Mouse (Mus musculus) MEL (cell line): ENCODE measurements around the gene Gal. TPM values are rescaled to one million over a fixed set of nuclear protein-coding genes. Genes with fewer than 3 reads are reported as not detected.

Experiments
- DNase-seq: peaks from one replicate; pipeline ENCODE4 v3.0.0; 2011; ENCODE audit warnings: low read depth, low spot score
- H3K27ac ChIP-seq: 2 replicates; pipeline ENCODE4 v1.5.1; 2012; ENCODE audit warnings: low read depth, mild to moderate bottlenecking, control low read depth, low read length, moderate library complexity; ENCODE audit not compliant: control insufficient read depth
- H3K27me3 ChIP-seq, 2 experiments: fragments of 150-350 bp in 1 of 2; sonication (generic) in 1 of 2; 2 replicates each; pipeline ENCODE4 v1.6.1; 2012; ENCODE audit warnings: low read length in 2 of 2, mild to moderate bottlenecking in 2 of 2, improper control_type of control experiment in 1 of 2, moderate library complexity in 1 of 2; ENCODE audit not compliant: insufficient read depth in 2 of 2, control insufficient read depth in 1 of 2
- H3K36me3 ChIP-seq, 2 experiments: 2 replicates each; pipeline ENCODE4 v1.6.1; 2012 to 2014; ENCODE audit warnings: low read length in 2 of 2, improper control_type of control experiment in 1 of 2, inconsistent platforms in 1 of 2, mild to moderate bottlenecking in 1 of 2; ENCODE audit not compliant: insufficient read depth in 2 of 2, control insufficient read depth in 1 of 2
- H3K4me1 ChIP-seq, 2 experiments: fragments of 150-350 bp in 1 of 2; sonication (generic) in 1 of 2; 2 replicates each; pipeline ENCODE4 v1.6.1; 2012; ENCODE audit warnings: low read length in 2 of 2, improper control_type of control experiment in 1 of 2, mild to moderate bottlenecking in 1 of 2; ENCODE audit not compliant: insufficient read depth in 2 of 2, control insufficient read depth in 1 of 2
- H3K4me3 ChIP-seq, 2 experiments: fragments of 150-350 bp in 1 of 2; sonication (generic) in 1 of 2; 2 replicates each; pipeline ENCODE4 v1.5.1; 2012; ENCODE audit warnings: low read depth in 2 of 2, low read length in 2 of 2, mild to moderate bottlenecking in 2 of 2, moderate library complexity in 2 of 2, control low read depth in 1 of 2, improper control_type of control experiment in 1 of 2; ENCODE audit not compliant: control insufficient read depth in 1 of 2, insufficient read depth in 1 of 2
- H3K79me2 ChIP-seq: 2 replicates; pipeline ENCODE4 v1.6.1; 2012; ENCODE audit warnings: mild to moderate bottlenecking, low read length, moderate library complexity; ENCODE audit not compliant: control insufficient read depth, poor library complexity, insufficient read depth
- H3K9ac ChIP-seq: 2 replicates; pipeline ENCODE4 v1.6.1; 2012; ENCODE audit warnings: low read depth, mild to moderate bottlenecking, control low read depth, low read length, moderate library complexity; ENCODE audit not compliant: control insufficient read depth, poor library complexity, severe bottlenecking
- H3K9me3 ChIP-seq: fragments of 150-350 bp; sonication (generic); replicated peaks from 2 replicates; pipeline ENCODE4 v1.6.1; 2012; ENCODE audit warnings: mild to moderate bottlenecking, low read length, improper control_type of control experiment, moderate library complexity; ENCODE audit not compliant: insufficient read depth
- CTCF ChIP-seq, 3 experiments: IDR thresholded peaks in 2 of 3; conservative IDR thresholded peaks in 1 of 3; 2 replicates each; pipeline ENCODE4 v1.5.1; 2011 to 2012; ENCODE audit warnings: low read length in 3 of 3, low read depth in 2 of 3, mild to moderate bottlenecking in 2 of 3, improper control_type of control experiment in 1 of 3, inconsistent platforms in 1 of 3, mixed read lengths in 1 of 3, moderate library complexity in 1 of 3; ENCODE audit not compliant: control insufficient read depth in 1 of 3, insufficient read depth in 1 of 3, poor library complexity in 1 of 3, severe bottlenecking in 1 of 3
- ELF1 ChIP-seq: IDR thresholded peaks from 2 replicates; pipeline ENCODE4 v1.6.1; 2014; ENCODE audit warnings: low read depth, mild to moderate bottlenecking, inconsistent platforms, low read length, improper control_type of control experiment, moderate library complexity
- EP300 ChIP-seq, 2 experiments: IDR thresholded peaks; 2 replicates each; pipeline ENCODE4 v1.6.1; 2011; ENCODE audit warnings: improper control_type of control experiment in 2 of 2, low read length in 2 of 2, low read depth in 1 of 2, mild to moderate bottlenecking in 1 of 2
- GABPA ChIP-seq: IDR thresholded peaks from 2 replicates; pipeline ENCODE4 v1.6.1; 2012; ENCODE audit warnings: low read depth, mild to moderate bottlenecking, inconsistent platforms, low read length, improper control_type of control experiment, moderate library complexity
- MAZ ChIP-seq: IDR thresholded peaks from 2 replicates; pipeline ENCODE4 v1.6.1; 2012; ENCODE audit warnings: low read depth, mild to moderate bottlenecking, inconsistent platforms, low read length, improper control_type of control experiment
- MXI1 ChIP-seq: IDR thresholded peaks from 2 replicates; pipeline ENCODE4 v1.6.1; 2011; ENCODE audit warnings: mild to moderate bottlenecking, low read depth, low read length, improper control_type of control experiment
- MYB ChIP-seq: IDR thresholded peaks from 2 replicates; pipeline ENCODE4 v1.6.1; 2011; ENCODE audit warnings: mild to moderate bottlenecking, low read depth, low read length, improper control_type of control experiment
- NELFE ChIP-seq: IDR thresholded peaks from 2 replicates; pipeline ENCODE4 v1.6.1; 2011; ENCODE audit warnings: low read depth, low read length, improper control_type of control experiment
- NRF1 ChIP-seq: IDR thresholded peaks from 2 replicates; pipeline ENCODE4 v1.6.1; 2014; ENCODE audit warnings: low read depth, mild to moderate bottlenecking, inconsistent platforms, low read length, improper control_type of control experiment, moderate library complexity; ENCODE audit not compliant: poor library complexity, insufficient read depth, severe bottlenecking
- POLR2AphosphoS2 ChIP-seq: IDR thresholded peaks from 2 replicates; pipeline ENCODE4 v1.6.1; 2011; ENCODE audit warnings: low read length, improper control_type of control experiment
- RAD21 ChIP-seq: IDR thresholded peaks from 2 replicates; pipeline ENCODE4 v1.6.1; 2011; ENCODE audit warnings: mild to moderate bottlenecking, low read depth, low read length, improper control_type of control experiment
- RCOR1 ChIP-seq: IDR thresholded peaks from 2 replicates; pipeline ENCODE4 v1.6.1; 2012; ENCODE audit warnings: low read depth, mild to moderate bottlenecking, inconsistent platforms, low read length, improper control_type of control experiment
- SIN3A ChIP-seq: IDR thresholded peaks from 2 replicates; pipeline ENCODE4 v1.6.1; 2012; ENCODE audit warnings: low read length, improper control_type of control experiment, inconsistent platforms
- SMC3 ChIP-seq: IDR thresholded peaks from 2 replicates; pipeline ENCODE4 v1.6.1; 2011; ENCODE audit warnings: low read depth, low read length, improper control_type of control experiment
- TBP ChIP-seq: IDR thresholded peaks from 2 replicates; pipeline ENCODE4 v1.8.0; 2011; ENCODE audit warnings: low read depth, low read length, improper control_type of control experiment
- USF1 ChIP-seq: IDR thresholded peaks from 2 replicates; pipeline ENCODE4 v1.6.1; 2014; ENCODE audit warnings: low read depth, mild to moderate bottlenecking, inconsistent platforms, low read length, improper control_type of control experiment, moderate library complexity
- USF2 ChIP-seq, 2 experiments: IDR thresholded peaks; 2 replicates each; pipeline ENCODE4 v1.6.1; 2011 to 2012; ENCODE audit warnings: improper control_type of control experiment in 2 of 2, low read length in 2 of 2, borderline replicate concordance in 1 of 2, inconsistent platforms in 1 of 2, low read depth in 1 of 2, mild to moderate bottlenecking in 1 of 2; ENCODE audit not compliant: insufficient read depth in 1 of 2
- ZC3H11A ChIP-seq: IDR thresholded peaks from 2 replicates; pipeline ENCODE4 v1.6.1; 2012; ENCODE audit warnings: low read depth, mild to moderate bottlenecking, inconsistent platforms, low read length, improper control_type of control experiment
- ZKSCAN1 ChIP-seq: IDR thresholded peaks from 2 replicates; pipeline ENCODE4 v1.6.1; 2012; ENCODE audit warnings: low read depth, mild to moderate bottlenecking, inconsistent platforms, low read length, improper control_type of control experiment, moderate library complexity
- ZNF384 ChIP-seq: IDR thresholded peaks from 2 replicates; pipeline ENCODE4 v1.6.1; 2012; ENCODE audit warnings: low read depth, mild to moderate bottlenecking, inconsistent platforms, low read length, improper control_type of control experiment
- polyA plus RNA-seq, 2 experiments: library from polyadenylated mRNA; stranded (reverse) in 1 of 2; unstranded in 1 of 2; fragments of >175 nt in 1 of 2; fragments of >200 nt in 1 of 2; gene quantifications; 2 replicates each; pipeline versions ENCODE4 v1.2.1 to v1.2.4; 2012; ENCODE audit warnings: low replicate concordance in 2 of 2, low read depth in 1 of 2; ENCODE audit not compliant: insufficient read length in 2 of 2, insufficient read depth in 1 of 2, missing spikeins in 1 of 2
- total RNA-seq: library from RNA; depleted of rRNA; stranded (reverse); fragments of 300-350 nt; gene quantifications from 2 replicates; pipeline ENCODE4 v1.2.3, GENCODE M21; 2012; rRNA removed

Gene Gal
- not detected in 2 replicates for total RNA-seq
- not detected for polyA plus RNA-seq

DNA sequence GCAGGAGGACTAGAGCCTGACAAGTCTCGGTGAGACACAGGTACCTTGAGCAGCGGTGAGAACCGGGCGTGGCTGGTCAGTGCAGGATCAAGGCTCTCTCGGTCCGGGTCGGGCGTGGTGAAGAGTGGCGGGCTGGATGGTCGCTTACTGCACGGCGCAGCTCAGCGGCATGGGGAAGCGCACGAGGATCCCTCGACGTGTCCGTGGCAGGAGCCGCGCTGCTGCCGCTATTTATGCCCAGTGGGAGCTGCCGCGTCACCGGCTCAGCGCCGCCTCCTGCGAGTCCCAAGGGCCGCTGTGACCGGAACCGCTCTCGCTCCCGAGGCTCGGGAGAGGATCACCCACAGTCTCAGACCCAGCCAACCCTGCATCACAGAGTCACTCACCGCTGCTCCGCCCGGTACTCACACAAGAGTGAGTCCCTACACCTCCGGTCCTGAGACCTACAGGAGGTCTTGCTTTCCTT, at the start of gene Gal:
Gene Gal (minus strand): TSS at position 277 of the 466 bp plus-strand sequence.
- no peaks in the 10 kb centered on the region for H3K79me2 ChIP-seq
- no peak for DNase-seq
- no peaks in the 10 kb centered on the region; a peak in 1 of 4 replicates for H3K27me3 ChIP-seq
- H3K36me3 ChIP-seq, result no peaks in the 10 kb centered on the region
- no peaks in the 10 kb centered on the region for H3K4me1 ChIP-seq
- H3K9me3 ChIP-seq, result no peaks in the 10 kb centered on the region
- TF ChIP-seq RAD21, result no peak
- no peak for TF ChIP-seq ZC3H11A
- TF ChIP-seq RCOR1, result no peak
- no peak for TF ChIP-seq SIN3A
- TF ChIP-seq EP300 (IDR thresholded peaks at IDR 0.05; ENCODE audit: low read depth in 1 of 2, low read length in 2 of 2), result no peak
- TF ChIP-seq TBP, result no peak
- no peak within 1 kb of the TSS for H3K9ac ChIP-seq
- no peak within 1 kb of the TSS for H3K27ac ChIP-seq
- H3K4me3 ChIP-seq, result no peak within 1 kb of the TSS

DNA sequence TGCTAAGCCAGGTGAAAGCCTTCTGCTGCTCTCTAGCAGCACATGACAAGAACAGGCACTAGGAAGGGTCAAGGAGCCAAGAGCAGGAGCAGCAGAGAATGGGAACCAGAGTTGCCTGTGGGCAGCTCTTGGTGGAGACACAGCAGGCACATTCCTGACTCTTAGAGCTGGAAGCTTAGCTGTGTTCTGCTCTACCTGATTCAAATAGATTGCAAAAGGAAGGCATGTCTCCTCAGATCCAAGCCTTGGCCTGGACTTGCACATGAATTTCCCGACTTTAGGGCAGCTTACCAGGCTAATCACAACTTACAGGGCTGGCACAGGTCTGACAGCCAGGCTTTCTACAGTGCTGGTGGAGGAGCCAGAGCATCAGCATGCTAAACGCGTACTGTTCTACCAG, 45.6 kb upstream of the Gal start:
- H3K4me3 ChIP-seq, result no peak overlapping the region
- H3K4me1 ChIP-seq, result no peaks in the 10 kb centered on the region
- peaks cover 0 to 12% of the 10 kb centered on the region in 2 experiments; a peak in 2 of 4 replicates for H3K36me3 ChIP-seq
- DNase-seq, result no peak
- H3K9me3 ChIP-seq, result no peaks in the 10 kb centered on the region
- no peak overlapping the region for H3K27ac ChIP-seq
- H3K79me2 ChIP-seq, result no peaks in the 10 kb centered on the region
- H3K27me3 ChIP-seq, result no peaks in the 10 kb centered on the region
- TF ChIP-seq MXI1 (no peak), POLR2AphosphoS2 (no peak), NELFE (no peak), ZNF384 (no peak), CTCF (IDR thresholded peaks at IDR 0.05 in 2 of 3, conservative IDR thresholded peaks at IDR 0.05 in 1 of 3; ENCODE audit: control insufficient read depth in 1 of 3, insufficient read depth in 1 of 3, low read depth in 2 of 3, low read length in 3 of 3, poor library complexity in 1 of 3, severe bottlenecking in 1 of 3) (no peak), MYB (no peak)
- H3K9ac ChIP-seq, result no peak overlapping the region

DNA sequence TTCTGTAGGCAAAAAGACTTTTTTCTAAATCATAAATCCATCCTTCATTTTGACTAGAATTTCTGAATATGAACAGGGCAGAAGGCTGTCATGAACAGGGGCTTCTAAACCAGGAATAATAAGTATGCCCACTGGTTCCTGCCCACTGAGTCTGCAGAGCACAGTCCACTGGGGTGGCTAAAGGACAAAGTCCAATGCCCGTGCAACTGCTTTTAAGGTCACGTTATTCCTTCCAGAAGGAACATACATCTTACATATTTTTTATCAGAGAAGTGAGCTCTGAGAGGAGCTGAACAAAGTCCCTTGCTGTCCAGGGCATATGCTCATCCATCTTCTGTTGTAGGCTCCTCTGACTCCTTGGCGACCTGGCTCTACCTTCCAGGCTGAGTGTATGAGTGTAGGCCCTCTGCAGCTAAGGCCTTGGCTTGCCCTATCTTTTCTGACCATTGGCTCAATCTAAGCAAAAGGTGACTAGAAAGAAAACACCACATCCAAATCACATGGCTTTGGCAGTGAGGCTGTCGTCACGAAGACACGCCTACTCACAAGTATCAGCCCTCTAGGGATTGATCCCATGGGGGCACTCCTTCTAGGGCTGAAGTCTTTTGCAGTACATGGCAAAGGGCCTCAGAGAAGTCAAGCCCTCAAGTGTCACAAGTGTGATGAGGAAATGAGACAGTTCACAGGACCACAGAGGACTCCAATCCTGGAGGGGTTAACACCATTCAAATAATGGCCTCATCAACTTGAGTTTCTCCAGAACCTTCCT, 44.2 kb upstream of the Gal start:
- no peaks in the 10 kb centered on the region for H3K79me2 ChIP-seq
- no peak for DNase-seq
- no peaks in the 10 kb centered on the region for H3K27me3 ChIP-seq
- no peak overlapping the region for H3K27ac ChIP-seq
- no peak for TF ChIP-seq MYB
- no peak for TF ChIP-seq NRF1
- TF ChIP-seq CTCF (IDR thresholded peaks at IDR 0.05 in 2 of 3, conservative IDR thresholded peaks at IDR 0.05 in 1 of 3; ENCODE audit: control insufficient read depth in 1 of 3, insufficient read depth in 1 of 3, low read depth in 2 of 3, low read length in 3 of 3, poor library complexity in 1 of 3, severe bottlenecking in 1 of 3), result no peak
- no peak for TF ChIP-seq USF1
- TF ChIP-seq GABPA, result no peak
- no peak for TF ChIP-seq ZKSCAN1
- TF ChIP-seq MAZ, result no peak
- TF ChIP-seq NELFE, result no peak
- no peak for TF ChIP-seq ELF1
- TF ChIP-seq SMC3, result no peak
- no peak for TF ChIP-seq EP300 (IDR thresholded peaks at IDR 0.05; ENCODE audit: low read depth in 1 of 2, low read length in 2 of 2)
- no peak for TF ChIP-seq USF2 (IDR thresholded peaks at IDR 0.05; ENCODE audit: borderline replicate concordance in 1 of 2, insufficient read depth in 1 of 2, low read depth in 1 of 2, low read length in 2 of 2)
- H3K36me3 ChIP-seq, result peaks cover 0 to 7% of the 10 kb centered on the region in 2 experiments; a peak in 1 of 4 replicates
- H3K9ac ChIP-seq, result no peak overlapping the region
- H3K9me3 ChIP-seq, result no peaks in the 10 kb centered on the region
- H3K4me3 ChIP-seq, result no peak overlapping the region
- H3K4me1 ChIP-seq, result no peaks in the 10 kb centered on the region
